Comparison of ENCODE assay signal across 8 mouse cellular contexts in the genomic region with DNA sequence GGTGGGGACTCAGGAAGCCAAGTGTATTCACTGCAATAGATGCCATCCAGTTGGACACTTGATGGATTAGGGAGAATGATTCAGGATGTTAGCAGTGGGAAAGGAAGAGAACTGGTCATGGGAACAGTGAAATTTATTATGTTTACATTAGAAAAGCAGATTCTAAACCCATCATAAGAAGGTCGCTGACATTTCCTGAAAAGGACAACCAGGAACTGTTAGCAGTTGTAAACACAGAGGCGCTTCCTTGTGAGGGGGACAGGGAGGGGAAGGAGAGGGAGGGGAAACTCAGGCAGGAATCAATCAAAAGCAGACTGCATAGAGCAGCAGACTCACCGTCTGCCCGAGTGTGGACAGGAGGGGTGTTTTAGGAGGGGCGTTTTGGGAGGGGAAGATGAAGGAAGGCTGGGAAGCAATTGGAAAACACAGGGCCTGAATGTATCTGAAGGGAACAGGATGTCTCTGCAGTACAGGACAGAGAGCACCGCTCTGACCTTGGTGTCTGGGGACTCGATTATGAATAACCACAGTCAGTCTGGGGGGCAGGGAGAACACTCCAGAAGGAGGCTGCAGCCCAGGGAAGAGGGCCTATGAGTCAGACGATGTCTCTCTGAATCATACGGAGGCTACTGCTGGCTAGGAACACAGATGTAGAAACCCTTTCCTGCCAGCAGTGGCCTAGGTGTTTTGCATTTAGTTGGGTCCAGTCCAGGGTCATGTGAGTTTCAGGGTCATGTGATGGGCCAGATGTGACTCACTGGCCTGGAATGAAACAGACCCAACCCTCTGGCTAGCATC. TPM values are rescaled to one million over a fixed set of nuclear protein-coding genes. Genes with fewer than 3 reads are reported as not detected.
DNase-seq lines count a peak whose midpoint lies in the region; ATAC-seq lines count a peak whose summit lies in the region.

No protein-coding gene starts in this region.

- intact Hi-C loops in heart, postnatal 14 days (cut with DNase I) = no loop called here
- intact Hi-C loops in left cerebral cortex, postnatal 36 days (cut with DNase I) = no loop called here

- peak; percentile 37 to 75 for DNase-seq in urinary bladder, adult 18-20 months (ENCODE audit: low spot score in 2 of 2)
- no peak for DNase-seq in urinary bladder, adult 2 months (ENCODE audit: low spot score)
- peak; percentile 76 to 78 for DNase-seq in heart, postnatal 14 days
- peak; percentile 38 to 39 for DNase-seq in left cerebral cortex, postnatal 36 days (ENCODE audit: low spot score in 2 of 2)
- DNase-seq in mesoderm, embryonic 11.5 days (ENCODE audit: low read depth, low spot score) = peak; percentile 41
- DNase-seq in cerebellum, postnatal 14 days = no peak
- DNase-seq in cerebellum, adult 11-12 months = no peak

- H3K9ac ChIP-seq in embryonic facial prominence, embryonic 12.5 days = no peak overlapping the region; the same call in 1 of the 2 replicates

- H3K4me1 ChIP-seq in embryonic facial prominence, embryonic 12.5 days = peaks cover 25% of the 10 kb centered on the region

- H3K27me3 ChIP-seq in embryonic facial prominence, embryonic 12.5 days = no peaks in the 10 kb centered on the region

- peak overlapping the region; percentile 61 for H3K27ac ChIP-seq in embryonic facial prominence, embryonic 12.5 days

- ATAC-seq in embryonic facial prominence, embryonic 12.5 days (ENCODE audit: insufficient number of reproducible peaks, insufficient read depth, low FRiP score, low TSS enrichment) = 0 out of 2 replicates have a peak, but pooled peaks have one; percentile 22

- H3K4me3 ChIP-seq in embryonic facial prominence, embryonic 12.5 days = no peak overlapping the region

- H3K36me3 ChIP-seq in embryonic facial prominence, embryonic 12.5 days = peaks cover 4% of the 10 kb centered on the region

- H3K9me3 ChIP-seq in embryonic facial prominence, embryonic 12.5 days = no peaks in the 10 kb centered on the region

- peak overlapping the region; percentile 13; the same call in 1 of the 2 replicates for H3K4me2 ChIP-seq in embryonic facial prominence, embryonic 12.5 days (replicated peaks)

- 19% methylated on average over 9 of the region's 9 CpGs for WGBS in embryonic facial prominence, embryonic 12.5 days

RNA-seq across cellular contexts. Expression of gene Agfg2, which starts 12.9 kb away (rescaled TPM):
- polyA plus RNA-seq in urinary bladder, adult 2 months (2012; rRNA removed) = 24.7 and 25.4 TPM in 2 replicates
- polyA plus RNA-seq in embryonic facial prominence, embryonic 12.5 days (2016; fragmentation: Nextera tagmentation; extraction: Ambion mirVana) = 21.7 and 22.2 TPM in 2 replicates
- 10 to 100 TPM; 13.0 to 13.9 TPM for total RNA-seq in heart, postnatal 14 days (2021)
- 10 to 100 TPM; 41.7 to 42.0 TPM for total RNA-seq in left cerebral cortex, postnatal 36 days (2021)

RNA-seq across cellular contexts. Expression of gene Irs3, which starts 26.1 kb away (rescaled TPM):
- polyA plus RNA-seq in urinary bladder, adult 2 months (2012; rRNA removed) = 1.2 and 1.4 TPM in 2 replicates
- polyA plus RNA-seq in embryonic facial prominence, embryonic 12.5 days (2016; fragmentation: Nextera tagmentation; extraction: Ambion mirVana) = 0.18 and 0.34 TPM in 2 replicates
- total RNA-seq in heart, postnatal 14 days (2021) = under 1 TPM; 0.15 to 0.57 TPM
- under 1 TPM in 1 of 2 experiments, not detected in 1; 0.23 TPM for total RNA-seq in left cerebral cortex, postnatal 36 days (2021)

RNA-seq across cellular contexts. Expression of gene Sap25, which starts 30.5 kb away (rescaled TPM):
- 41.4 and 41.6 TPM in 2 replicates for polyA plus RNA-seq in urinary bladder, adult 2 months (2012; rRNA removed)
- polyA plus RNA-seq in embryonic facial prominence, embryonic 12.5 days (2016; fragmentation: Nextera tagmentation; extraction: Ambion mirVana) = 6.6 and 6.8 TPM in 2 replicates
- 1 to 10 TPM; 4.2 to 4.4 TPM for total RNA-seq in heart, postnatal 14 days (2021)
- total RNA-seq in left cerebral cortex, postnatal 36 days (2021) = 1 to 10 TPM; 4.2 to 7.7 TPM

RNA-seq across cellular contexts. Expression of gene Gm20605, which starts 42.7 kb away (rescaled TPM):
- 22.7 and 24.6 TPM in 2 replicates for polyA plus RNA-seq in urinary bladder, adult 2 months (2012; rRNA removed)
- 9.2 and 11.8 TPM in 2 replicates for polyA plus RNA-seq in embryonic facial prominence, embryonic 12.5 days (2016; fragmentation: Nextera tagmentation; extraction: Ambion mirVana)
- 1 to 10 TPM; 6.6 to 8.5 TPM for total RNA-seq in heart, postnatal 14 days (2021)
- total RNA-seq in left cerebral cortex, postnatal 36 days (2021) = 10 to 100 TPM in 1 of 2 experiments, 1 to 10 TPM in 1; 5.5 to 11.7 TPM

RNA-seq across cellular contexts. Expression of gene Lrch4, which starts 42.7 kb away (rescaled TPM):
- 17.4 and 19.6 TPM in 2 replicates for polyA plus RNA-seq in urinary bladder, adult 2 months (2012; rRNA removed)
- polyA plus RNA-seq in embryonic facial prominence, embryonic 12.5 days (2016; fragmentation: Nextera tagmentation; extraction: Ambion mirVana) = 30.8 and 34.0 TPM in 2 replicates
- 10 to 100 TPM; 22.6 to 23.0 TPM for total RNA-seq in heart, postnatal 14 days (2021)
- 10 to 100 TPM; 11.3 to 19.4 TPM for total RNA-seq in left cerebral cortex, postnatal 36 days (2021)

Comparison
In these comparisons a context has a peak if more than half of its experiments do, and no peak if none do; other contexts are left out.
1. DNase-seq: peak in urinary bladder, adult 18-20 months (2 of 2), heart, postnatal 14 days (2 of 2), left cerebral cortex, postnatal 36 days (2 of 2) and mesoderm, embryonic 11.5 days (single experiment); none in urinary bladder, adult 2 months (single experiment), cerebellum, postnatal 14 days (0 of 2) and cerebellum, adult 11-12 months (single experiment).